Mouse (Mus musculus): ENCODE results near the gene Aldh3b2. TPM values are rescaled to one million over a fixed set of nuclear protein-coding genes. Genes with fewer than 3 reads are reported as not detected.
A peak's percentile ranks its signal among the peaks of the same experiment; 100 is the strongest.

The Aldh3b2 gene
- total RNA-seq, 1 experiment, result 0.62 TPM

DNA sequence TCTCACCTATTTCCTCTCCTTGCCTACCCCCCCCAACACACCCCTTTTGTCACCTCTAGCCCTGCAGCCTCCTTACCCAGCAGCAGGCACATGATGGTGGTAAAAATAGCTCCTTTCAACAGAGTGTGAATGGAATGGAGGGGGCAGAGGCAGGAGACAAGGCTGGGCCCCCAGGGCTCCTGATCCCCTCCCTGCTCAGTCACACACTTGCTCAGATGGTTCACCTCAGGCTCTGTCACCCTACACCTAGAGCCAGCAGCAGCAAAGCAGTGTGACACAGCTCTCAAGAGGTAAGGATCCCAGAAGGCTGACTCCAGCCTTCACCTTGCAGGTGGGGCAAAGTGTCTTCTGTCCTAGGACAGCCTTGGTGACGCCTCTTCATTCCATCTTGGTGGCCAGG, 31.0 kb downstream of the Aldh3b2 start, which contains the start of gene Doc2g:
Gene Doc2g, plus strand, starts transcription at position 202 of the 400 bp plus-strand sequence.
- Histone ChIP-seq H3K4me1 (ENCODE audit: control insufficient read depth in 2 of 2, insufficient read depth in 2 of 2, low read length in 2 of 2, poor library complexity in 1 of 2) (peaks cover 0 to 17% of the 10 kb centered on the region in 2 experiments; a peak in 2 of 4 replicates), H3K9ac (ENCODE audit: insufficient read depth, low read depth, low read length, poor library complexity, severe bottlenecking) (peak within 1 kb of the TSS; percentile 45)

GRCm38 (mm10) chr19:4003641-4004040, 31.5 kb downstream of the Aldh3b2 start:
- Histone ChIP-seq H3K9ac (ENCODE audit: insufficient read depth, low read depth, low read length, poor library complexity, severe bottlenecking) (peak overlapping the region; percentile 45), H3K4me3 (ENCODE audit: insufficient read depth in 1 of 2, low read depth in 1 of 2, low read length in 2 of 2, poor library complexity in 1 of 2, severe bottlenecking in 1 of 2) (peak overlapping the region; percentile 39 to 55; a peak in 3 of 4 replicates), H3K9me3 (ENCODE audit: control insufficient read depth, insufficient read depth, low read depth, low read length) (no peaks in the 10 kb centered on the region), H3K4me1 (ENCODE audit: control insufficient read depth in 2 of 2, insufficient read depth in 2 of 2, low read length in 2 of 2, poor library complexity in 1 of 2) (peaks cover 0 to 17% of the 10 kb centered on the region in 2 experiments; a peak in 2 of 4 replicates), H3K36me3 (ENCODE audit: control insufficient read depth, insufficient read depth, low read length, poor library complexity, severe bottlenecking) (peaks cover 25% of the 10 kb centered on the region), H3K27ac (ENCODE audit: insufficient read depth, low read depth, low read length, poor library complexity, severe bottlenecking) (no peak overlapping the region)
- DNase-seq (ENCODE audit: low read depth, low spot score), result no peak
- TF ChIP-seq HCFC1 (IDR thresholded peaks at IDR 0.05; ENCODE audit: borderline replicate concordance, insufficient read depth, low read length) (no peak), ZC3H11A (IDR thresholded peaks at IDR 0.05; ENCODE audit: borderline replicate concordance, low read depth, low read length) (no peak)
- in situ Hi-C loops (cut with MboI; ENCODE audit: low sequenced_read_pairs in 2 of 2, unreplicated experiment in 2 of 2), result no loop called here

More for the DNA sequence above, 31.0 kb downstream of the Aldh3b2 start, which contains the start of gene Doc2g:
- no peaks in the 10 kb centered on the region for H3K9me3 ChIP-seq (ENCODE audit: control insufficient read depth, insufficient read depth, low read depth, low read length)
- peak within 1 kb of the TSS; percentile 39 to 55; a peak in 3 of 4 replicates for H3K4me3 ChIP-seq (ENCODE audit: insufficient read depth in 1 of 2, low read depth in 1 of 2, low read length in 2 of 2, poor library complexity in 1 of 2, severe bottlenecking in 1 of 2)
- no peak within 1 kb of the TSS for H3K27ac ChIP-seq (ENCODE audit: insufficient read depth, low read depth, low read length, poor library complexity, severe bottlenecking)
- H3K36me3 ChIP-seq (ENCODE audit: control insufficient read depth, insufficient read depth, low read length, poor library complexity, severe bottlenecking), result peaks cover 20% of the 10 kb centered on the region
- TF ChIP-seq CHD2 (IDR thresholded peaks at IDR 0.05; ENCODE audit: low read depth, low read length), result no peak
- TF ChIP-seq MAFK (IDR thresholded peaks at IDR 0.05; ENCODE audit: insufficient read depth, low read depth, low read length), result no peak
- in situ Hi-C loops (cut with MboI; ENCODE audit: low sequenced_read_pairs in 2 of 2, unreplicated experiment in 2 of 2), result no loop called here
- DNase-seq (ENCODE audit: low read depth, low spot score), result no peak

DNA sequence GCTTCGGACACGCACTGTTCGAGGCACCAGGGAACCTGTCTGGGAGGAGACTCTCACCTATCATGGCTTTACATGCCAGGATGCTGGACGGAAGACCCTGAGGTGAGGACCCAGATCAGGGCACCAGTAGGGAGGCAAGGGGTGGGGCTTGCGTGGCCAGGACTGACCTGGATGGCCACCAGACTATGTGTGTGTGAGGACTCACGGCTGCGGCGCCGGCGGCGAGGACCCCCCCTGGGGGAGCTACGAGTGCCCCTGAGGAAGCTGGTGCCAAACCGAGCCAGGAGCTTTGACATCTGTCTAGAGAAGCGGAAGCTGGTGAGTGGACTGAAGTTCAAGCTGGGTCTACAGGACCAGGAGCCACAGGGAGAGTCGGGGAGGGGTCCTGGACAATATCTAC, 32.2 kb downstream of the Aldh3b2 start:
- Histone ChIP-seq H3K4me3 (ENCODE audit: insufficient read depth in 1 of 2, low read depth in 1 of 2, low read length in 2 of 2, poor library complexity in 1 of 2, severe bottlenecking in 1 of 2) (no peak overlapping the region; a peak in 1 of 4 replicates), H3K4me1 (ENCODE audit: control insufficient read depth in 2 of 2, insufficient read depth in 2 of 2, low read length in 2 of 2, poor library complexity in 1 of 2) (peaks cover 0 to 14% of the 10 kb centered on the region in 2 experiments; a peak in 2 of 4 replicates), H3K9me3 (ENCODE audit: control insufficient read depth, insufficient read depth, low read depth, low read length) (no peaks in the 10 kb centered on the region), H3K27ac (ENCODE audit: insufficient read depth, low read depth, low read length, poor library complexity, severe bottlenecking) (no peak overlapping the region), H3K9ac (ENCODE audit: insufficient read depth, low read depth, low read length, poor library complexity, severe bottlenecking) (no peak overlapping the region; the same call in 1 of the 2 replicates), H3K36me3 (ENCODE audit: control insufficient read depth, insufficient read depth, low read length, poor library complexity, severe bottlenecking) (peaks cover 31% of the 10 kb centered on the region)
- DNase-seq (ENCODE audit: low read depth, low spot score), result no peak
- in situ Hi-C loops (cut with MboI; ENCODE audit: low sequenced_read_pairs in 2 of 2, unreplicated experiment in 2 of 2), result no loop called here
- TF ChIP-seq MAFK (IDR thresholded peaks at IDR 0.05; ENCODE audit: insufficient read depth, low read depth, low read length), result no peak
- no peak for TF ChIP-seq CHD2 (IDR thresholded peaks at IDR 0.05; ENCODE audit: low read depth, low read length)
- TF ChIP-seq HCFC1 (IDR thresholded peaks at IDR 0.05; ENCODE audit: borderline replicate concordance, insufficient read depth, low read length), result no peak
- no peak for TF ChIP-seq ZNF384 (IDR thresholded peaks at IDR 0.05; ENCODE audit: low read depth, low read length)
- TF ChIP-seq ZC3H11A (IDR thresholded peaks at IDR 0.05; ENCODE audit: borderline replicate concordance, low read depth, low read length), result no peak

DNA sequence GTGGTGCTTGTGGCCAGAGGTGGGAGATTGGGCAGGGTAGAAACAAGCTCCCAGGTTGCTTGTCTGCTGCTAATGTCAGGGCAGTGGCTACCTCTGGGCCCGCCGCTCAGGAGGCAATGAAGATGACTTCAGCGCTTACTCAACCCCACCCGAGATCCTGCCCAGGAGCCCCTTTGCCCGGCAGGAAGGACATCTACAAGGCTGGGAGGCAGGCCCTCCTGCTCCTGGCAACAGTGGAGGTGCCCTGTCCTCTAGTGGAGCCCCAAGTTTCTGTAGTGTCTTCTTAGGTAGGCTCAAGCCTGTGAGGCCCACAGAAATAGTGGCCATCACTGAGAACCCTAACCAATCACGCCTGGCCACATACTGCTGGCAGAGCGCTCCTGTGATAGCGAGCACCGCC, 33.0 kb downstream of the Aldh3b2 start:
- Histone ChIP-seq H3K9ac (ENCODE audit: insufficient read depth, low read depth, low read length, poor library complexity, severe bottlenecking) (no peak overlapping the region), H3K9me3 (ENCODE audit: control insufficient read depth, insufficient read depth, low read depth, low read length) (no peaks in the 10 kb centered on the region), H3K36me3 (ENCODE audit: control insufficient read depth, insufficient read depth, low read length, poor library complexity, severe bottlenecking) (peaks cover 38% of the 10 kb centered on the region), H3K4me1 (ENCODE audit: control insufficient read depth in 2 of 2, insufficient read depth in 2 of 2, low read length in 2 of 2, poor library complexity in 1 of 2) (peaks cover 0 to 14% of the 10 kb centered on the region in 2 experiments; a peak in 2 of 4 replicates), H3K27ac (ENCODE audit: insufficient read depth, low read depth, low read length, poor library complexity, severe bottlenecking) (no peak overlapping the region), H3K4me3 (ENCODE audit: insufficient read depth in 1 of 2, low read depth in 1 of 2, low read length in 2 of 2, poor library complexity in 1 of 2, severe bottlenecking in 1 of 2) (no peak overlapping the region)
- in situ Hi-C loops (cut with MboI; ENCODE audit: low sequenced_read_pairs in 2 of 2, unreplicated experiment in 2 of 2), result no loop called here
- TF ChIP-seq ZC3H11A (IDR thresholded peaks at IDR 0.05; ENCODE audit: borderline replicate concordance, low read depth, low read length) (no peak), CHD2 (IDR thresholded peaks at IDR 0.05; ENCODE audit: low read depth, low read length) (no peak), HCFC1 (IDR thresholded peaks at IDR 0.05; ENCODE audit: borderline replicate concordance, insufficient read depth, low read length) (no peak), ZNF384 (IDR thresholded peaks at IDR 0.05; ENCODE audit: low read depth, low read length) (no peak), MAFK (IDR thresholded peaks at IDR 0.05; ENCODE audit: insufficient read depth, low read depth, low read length) (no peak)
- no peak for DNase-seq (ENCODE audit: low read depth, low spot score)

DNA sequence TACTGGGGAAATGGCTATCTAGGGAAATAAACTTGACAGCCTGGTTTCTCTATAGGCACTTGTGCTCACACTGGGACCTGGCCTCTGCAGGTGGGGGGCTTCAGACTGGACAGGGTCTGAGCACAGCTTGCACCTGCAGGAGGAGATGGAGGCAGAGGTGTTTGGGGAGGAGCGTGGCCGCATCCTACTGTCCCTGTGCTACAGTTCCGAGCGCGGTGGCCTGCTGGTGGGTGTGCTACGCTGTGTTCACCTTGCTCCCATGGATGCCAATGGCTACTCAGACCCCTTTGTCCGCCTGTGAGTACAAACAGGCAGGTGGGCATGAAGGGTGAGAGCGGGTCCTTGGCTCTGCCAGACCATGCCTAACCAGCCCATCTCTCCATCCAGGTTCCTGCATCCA, 33.8 kb downstream of the Aldh3b2 start:
- peaks cover 40% of the 10 kb centered on the region for H3K36me3 ChIP-seq (ENCODE audit: control insufficient read depth, insufficient read depth, low read length, poor library complexity, severe bottlenecking)
- H3K9me3 ChIP-seq (ENCODE audit: control insufficient read depth, insufficient read depth, low read depth, low read length), result no peaks in the 10 kb centered on the region
- no peak overlapping the region for H3K4me3 ChIP-seq (ENCODE audit: insufficient read depth in 1 of 2, low read depth in 1 of 2, low read length in 2 of 2, poor library complexity in 1 of 2, severe bottlenecking in 1 of 2)
- no peak for DNase-seq (ENCODE audit: low read depth, low spot score)
- no peak overlapping the region for H3K9ac ChIP-seq (ENCODE audit: insufficient read depth, low read depth, low read length, poor library complexity, severe bottlenecking)
- no peak overlapping the region for H3K27ac ChIP-seq (ENCODE audit: insufficient read depth, low read depth, low read length, poor library complexity, severe bottlenecking)
- TF ChIP-seq MAFK (IDR thresholded peaks at IDR 0.05; ENCODE audit: insufficient read depth, low read depth, low read length) (no peak), ZC3H11A (IDR thresholded peaks at IDR 0.05; ENCODE audit: borderline replicate concordance, low read depth, low read length) (no peak), CHD2 (IDR thresholded peaks at IDR 0.05; ENCODE audit: low read depth, low read length) (no peak), ZNF384 (IDR thresholded peaks at IDR 0.05; ENCODE audit: low read depth, low read length) (no peak)
- H3K4me1 ChIP-seq (ENCODE audit: control insufficient read depth in 2 of 2, insufficient read depth in 2 of 2, low read length in 2 of 2, poor library complexity in 1 of 2), result peaks cover 0 to 14% of the 10 kb centered on the region in 2 experiments; a peak in 2 of 4 replicates
- in situ Hi-C loops (cut with MboI; ENCODE audit: low sequenced_read_pairs in 2 of 2, unreplicated experiment in 2 of 2), result no loop called here
